Mouse (Mus musculus) natural killer cell, adult 2 months (primary cell): ENCODE measurements around the gene Kpna3.

Experiments
- DNase-seq, 2 experiments: peaks; one replicate each; pipeline ENCODE4 v3.0.0; 2022; ENCODE audit warnings: low spot score in 2 of 2

Gene Kpna3

GRCm38 (mm10) chr14:61404941-61405340 lies 34.7 kb downstream of the Kpna3 start:
- no peak for DNase-seq

GRCm38 (mm10) chr14:61394745-61395144 lies 44.9 kb downstream of the Kpna3 start:
- no peak for DNase-seq

- DNase-seq = no peak
These were observed 49.1 kb downstream of the Kpna3 start for GRCm38 (mm10) chr14:61390586-61390985.

GRCm38 (mm10) chr14:61367290-61367689 lies 72.4 kb downstream of the Kpna3 start:
- DNase-seq = no peak

- DNase-seq = no peak
These were observed 75.0 kb downstream of the Kpna3 start for GRCm38 (mm10) chr14:61364656-61365055.

- no peak for DNase-seq
These were observed 75.9 kb downstream of the Kpna3 start for GRCm38 (mm10) chr14:61363734-61364133.

GRCm38 (mm10) chr14:61362268-61362667 lies 77.4 kb downstream of the Kpna3 start:
- DNase-seq = no peak

- no peak for DNase-seq
These were observed 78.6 kb downstream of the Kpna3 start for GRCm38 (mm10) chr14:61360981-61361511.

- DNase-seq = peak; percentile 76 to 83
These were observed 79.3 kb downstream of the Kpna3 start, which contains the start of gene Ebpl for GRCm38 (mm10) chr14:61360131-61360980. Ebpl (minus strand) TSS chr14:61360439.

GRCm38 (mm10) chr14:61354251-61355235 lies 85.1 kb downstream of the Kpna3 start:
- no peak for DNase-seq

GRCm38 (mm10) chr14:61350808-61351207 lies 88.9 kb downstream of the Kpna3 start:
- DNase-seq = no peak

GRCm38 (mm10) chr14:61349876-61350275 lies 89.8 kb downstream of the Kpna3 start:
- no peak for DNase-seq

GRCm38 (mm10) chr14:61346827-61347698 lies 92.6 kb downstream of the Kpna3 start:
- DNase-seq = no peak

- DNase-seq = no peak
These were observed 95.1 kb downstream of the Kpna3 start for GRCm38 (mm10) chr14:61344590-61344989.

GRCm38 (mm10) chr14:61339381-61339780 lies 100.3 kb downstream of the Kpna3 start:
- peak; percentile 11 to 39 for DNase-seq

GRCm38 (mm10) chr14:61330996-61331561 lies 108.6 kb downstream of the Kpna3 start:
- DNase-seq = peak; percentile 42 to 62

GRCm38 (mm10) chr14:61330591-61330990 lies 109.1 kb downstream of the Kpna3 start:
- DNase-seq = no peak

- peak; percentile 65 to 70 for DNase-seq
These were observed 111.8 kb downstream of the Kpna3 start for GRCm38 (mm10) chr14:61327618-61328450.

- DNase-seq = peak in 1 of 2 experiments; percentile 19
These were observed 112.7 kb downstream of the Kpna3 start for GRCm38 (mm10) chr14:61327007-61327406.

GRCm38 (mm10) chr14:61322740-61323139 lies 116.9 kb downstream of the Kpna3 start:
- DNase-seq = no peak
